Mouse (Mus musculus) cortical plate, adult 2 months (tissue): ENCODE data around the gene Cntnap2. TPM values are rescaled to one million over a fixed set of nuclear protein-coding genes. Genes with fewer than 3 reads are reported as not detected.
"Not testable (repeated sequence)": the region's sequence is repeated elsewhere in the genome, so short reads cannot be mapped to it uniquely, and the experiment has no call there.

ENCODE experiments used
- H3K27ac ChIP-seq: fragments of 200-500 bp; 2 replicates; pipeline ENCODE4 v1.5.1; 2012; ENCODE audit warnings: low read length, control low read depth, inconsistent platforms; ENCODE audit not compliant: insufficient read depth
- H3K4me1 ChIP-seq: fragments of 200-500 bp; 2 replicates; pipeline ENCODE4 v1.6.1; 2011; ENCODE audit warnings: low read length; ENCODE audit not compliant: control insufficient read depth, insufficient read depth
- H3K4me3 ChIP-seq: fragments of 200-500 bp; 2 replicates; pipeline ENCODE4 v1.5.1; 2011; ENCODE audit warnings: mild to moderate bottlenecking, low read length, control low read depth; ENCODE audit not compliant: insufficient read depth
- CTCF ChIP-seq: fragments of 200-500 bp; IDR thresholded peaks from 2 replicates; pipeline ENCODE4 v1.5.1; 2011; ENCODE audit warnings: mild to moderate bottlenecking, control low read depth, low read length; ENCODE audit not compliant: insufficient read depth; ENCODE audit errors: extremely low read depth
- POLR2A ChIP-seq: fragments of 200-500 bp; IDR thresholded peaks from 2 replicates; pipeline ENCODE4 v1.6.1; 2011; ENCODE audit warnings: mild to moderate bottlenecking, low read length, control low read depth; ENCODE audit not compliant: insufficient read depth; ENCODE audit errors: extremely low read depth
- polyA plus RNA-seq: library from polyadenylated mRNA; depleted of rRNA; stranded (reverse); fragments of >200 nt; gene quantifications from 2 replicates; pipeline ENCODE4 v1.2.3, GENCODE M21; 2012

The Cntnap2 gene
- polyA plus RNA-seq, 1 experiment = 26.5 TPM

GRCm38 (mm10) chr6:47175356-47176156, 2116.4 kb downstream of the Cntnap2 start:
- not testable (repeated sequence) for H3K27ac ChIP-seq, H3K4me3 ChIP-seq, H3K4me1 ChIP-seq
- TF ChIP-seq CTCF = peak; percentile 50; the same call in 1 of the 2 replicates

- H3K27ac ChIP-seq, H3K4me3 ChIP-seq, H3K4me1 ChIP-seq: not testable (repeated sequence)
These were observed 2117.0 kb downstream of the Cntnap2 start for GRCm38 (mm10) chr6:47176157-47176555.

GRCm38 (mm10) chr6:47181372-47181771, 2122.2 kb downstream of the Cntnap2 start:
- H3K27ac ChIP-seq, H3K4me3 ChIP-seq, H3K4me1 ChIP-seq: not testable (repeated sequence)

- no peak overlapping the region for H3K27ac ChIP-seq
- no peak overlapping the region for H3K4me3 ChIP-seq
- no peaks in the 10 kb centered on the region for H3K4me1 ChIP-seq
- TF ChIP-seq CTCF (no peak), POLR2A (no peak)
These were observed 2123.1 kb downstream of the Cntnap2 start for GRCm38 (mm10) chr6:47182252-47182651.

GRCm38 (mm10) chr6:47182756-47183155, 2123.6 kb downstream of the Cntnap2 start:
- TF ChIP-seq POLR2A (no peak), CTCF (no peak)
- no peak overlapping the region for H3K4me3 ChIP-seq
- no peaks in the 10 kb centered on the region for H3K4me1 ChIP-seq
- no peak overlapping the region for H3K27ac ChIP-seq

- H3K4me1 ChIP-seq, H3K27ac ChIP-seq, H3K4me3 ChIP-seq: not testable (repeated sequence)
These were observed 2124.7 kb downstream of the Cntnap2 start for GRCm38 (mm10) chr6:47183850-47184249.

GRCm38 (mm10) chr6:47188193-47188592, 2129.0 kb downstream of the Cntnap2 start:
- no peak overlapping the region for H3K27ac ChIP-seq
- TF ChIP-seq CTCF (peak; percentile 51), POLR2A (no peak)
- H3K4me3 ChIP-seq = no peak overlapping the region
- H3K4me1 ChIP-seq = no peaks in the 10 kb centered on the region

- not testable (repeated sequence) for H3K4me1 ChIP-seq, H3K27ac ChIP-seq, H3K4me3 ChIP-seq
These were observed 2129.4 kb downstream of the Cntnap2 start for GRCm38 (mm10) chr6:47188596-47188995.

GRCm38 (mm10) chr6:47190282-47190681, 2131.1 kb downstream of the Cntnap2 start:
- TF ChIP-seq POLR2A = no peak
- no peak for TF ChIP-seq CTCF
- Histone ChIP-seq H3K27ac (no peak overlapping the region), H3K4me3 (no peak overlapping the region), H3K4me1 (no peaks in the 10 kb centered on the region)

- Histone ChIP-seq H3K27ac (no peak overlapping the region), H3K4me3 (no peak overlapping the region), H3K4me1 (no peaks in the 10 kb centered on the region)
- TF ChIP-seq CTCF (peak; percentile 72), POLR2A (no peak)
These were observed 2132.2 kb downstream of the Cntnap2 start for GRCm38 (mm10) chr6:47191277-47191800.

GRCm38 (mm10) chr6:47191940-47192339, 2132.8 kb downstream of the Cntnap2 start:
- H3K4me1 ChIP-seq = no peaks in the 10 kb centered on the region
- H3K4me3 ChIP-seq = no peak overlapping the region
- TF ChIP-seq CTCF (no peak), POLR2A (no peak)
- H3K27ac ChIP-seq = no peak overlapping the region
